Mouse (Mus musculus) 3134 (cell line): Measurements from ENCODE around the gene Chaf1a.
"Not testable (repeated sequence)": the region's sequence is repeated elsewhere in the genome, so short reads cannot be mapped to it uniquely, and the experiment has no call there.

Source experiments
- DNase-seq: peaks from one replicate; pipeline ENCODE4 v3.0.0-alpha.2; 2011; ENCODE audit warnings: low spot score; ENCODE audit not compliant: insufficient read length; ENCODE audit errors: extremely low read depth

Chaf1a gene

DNA sequence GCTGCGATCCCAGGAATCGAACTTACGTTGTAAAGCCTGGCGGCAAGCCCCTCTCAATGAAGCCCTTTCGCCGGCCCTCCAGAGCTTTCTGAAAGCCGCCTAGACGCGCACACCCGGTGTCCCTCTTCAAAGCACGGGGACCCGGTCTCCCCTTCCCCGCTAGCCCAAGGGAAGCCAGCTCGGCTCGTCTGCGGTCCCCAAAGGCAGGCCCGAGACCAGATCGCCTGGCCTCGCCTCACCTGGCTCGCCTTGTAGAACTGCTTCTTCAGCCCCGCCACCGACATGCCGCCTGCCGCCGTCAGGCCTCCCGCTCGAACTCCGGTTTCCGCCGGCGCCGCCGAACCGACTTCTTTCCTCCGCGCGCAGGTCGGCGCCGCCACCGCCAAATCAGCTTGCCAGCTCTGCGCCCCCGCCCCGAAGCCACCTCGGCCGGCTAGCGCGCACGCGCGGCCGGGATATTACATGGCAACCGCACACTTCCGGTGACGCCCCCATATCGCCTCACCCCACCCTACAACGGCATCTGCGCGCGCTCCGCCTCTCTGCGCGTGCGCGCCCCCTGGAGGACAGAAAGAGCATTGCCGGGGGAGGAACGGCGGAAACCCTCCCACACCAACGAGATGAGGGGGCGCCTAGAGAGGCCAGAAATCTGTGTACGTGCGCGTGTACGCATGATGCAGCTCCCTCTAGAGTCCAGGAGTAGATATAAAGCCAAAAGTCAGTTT, 3.9 kb upstream of the Chaf1a start, which contains the start of gene Sh3gl1:
Gene Sh3gl1 (minus strand): TSS at position 460 of the 725 bp plus-strand sequence.
- peak; percentile 98 for DNase-seq

DNA sequence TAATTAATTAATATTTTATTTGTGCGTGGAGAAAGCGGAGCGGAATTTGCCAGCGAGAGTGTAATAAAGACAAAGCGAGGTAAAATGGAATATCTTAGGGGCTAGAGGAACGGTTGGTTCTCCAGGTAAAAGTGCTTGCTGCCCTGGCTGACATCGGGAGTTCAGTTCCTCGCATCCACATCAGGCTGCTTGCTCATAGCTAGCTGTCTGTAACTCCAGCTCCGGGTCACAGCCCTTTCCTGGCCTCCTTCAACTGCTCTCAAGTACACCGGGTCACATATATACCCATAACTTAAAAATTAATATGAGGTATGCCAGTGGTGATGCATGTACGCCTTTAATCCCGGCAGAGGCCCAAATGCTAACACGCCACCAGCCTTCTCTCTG, 3.3 kb upstream of the Chaf1a start:
- no peak for DNase-seq

DNA sequence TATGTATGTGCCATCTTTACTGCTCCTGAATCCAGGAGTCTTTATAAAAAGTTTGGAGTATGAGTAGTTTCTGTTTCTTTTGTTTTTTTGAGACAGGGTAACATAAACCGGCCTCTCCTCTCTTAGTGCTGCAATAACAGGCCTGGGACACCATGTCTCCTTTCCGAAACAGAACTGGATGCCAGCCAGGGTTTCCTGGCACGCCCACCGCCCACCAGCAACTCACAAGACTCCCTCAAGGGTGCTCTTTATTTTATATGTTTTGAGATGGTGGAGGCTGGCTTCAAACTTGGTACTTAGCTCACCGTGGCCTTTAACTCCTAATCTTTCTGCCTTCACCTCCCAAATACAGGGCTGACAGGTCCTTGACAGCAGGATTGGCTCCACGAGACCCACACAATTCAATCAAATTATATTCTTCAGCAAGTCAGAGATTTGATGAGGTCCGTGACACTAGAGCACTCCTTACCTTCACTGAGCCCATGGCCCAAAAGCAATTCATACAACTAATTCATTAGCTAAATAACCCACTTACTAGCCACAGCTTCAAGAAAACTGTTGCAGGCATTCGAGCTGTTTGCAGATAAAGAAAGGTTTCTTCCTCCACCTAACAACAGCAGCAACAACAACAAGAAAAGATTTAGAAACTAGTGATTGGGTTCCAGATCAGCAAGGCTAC, 1.5 kb upstream of the Chaf1a start:
- DNase-seq: no peak

DNA sequence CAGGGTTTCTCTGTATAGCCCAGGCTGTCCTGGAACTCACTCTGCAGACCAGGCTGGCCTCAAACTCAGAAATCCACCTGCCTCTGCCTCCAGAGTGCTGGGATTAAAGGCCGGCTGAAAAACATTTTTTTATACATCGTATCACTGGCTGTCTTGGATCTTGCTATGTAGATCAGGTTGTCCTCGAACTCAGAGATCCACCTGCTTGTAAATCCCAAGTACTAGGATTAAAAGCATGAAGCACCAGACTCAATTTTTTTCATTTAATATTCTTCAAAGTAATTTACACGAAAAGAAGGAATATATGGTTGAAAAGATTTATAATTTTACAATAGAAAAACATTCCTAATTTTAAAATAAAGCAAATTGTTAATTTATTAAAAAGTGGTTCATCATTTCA, 894 bp upstream of the Chaf1a start:
- DNase-seq: no peak

DNA sequence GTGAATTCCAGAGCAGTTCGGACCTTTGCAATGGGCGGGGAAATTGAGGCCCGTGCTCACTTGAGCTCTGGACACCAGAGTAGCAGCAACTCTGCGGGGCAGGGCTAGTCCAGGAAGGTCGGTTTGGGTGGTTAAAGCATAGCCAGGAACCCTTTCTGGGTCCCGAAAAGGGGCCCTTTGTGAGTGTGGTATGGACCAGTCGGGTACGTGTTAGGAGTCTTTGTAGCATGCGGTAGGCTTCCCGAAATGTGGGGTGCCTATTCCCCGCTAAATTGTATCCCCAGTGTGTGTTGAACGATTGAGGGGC, 571 bp downstream of the Chaf1a start:
- DNase-seq: no peak

DNA sequence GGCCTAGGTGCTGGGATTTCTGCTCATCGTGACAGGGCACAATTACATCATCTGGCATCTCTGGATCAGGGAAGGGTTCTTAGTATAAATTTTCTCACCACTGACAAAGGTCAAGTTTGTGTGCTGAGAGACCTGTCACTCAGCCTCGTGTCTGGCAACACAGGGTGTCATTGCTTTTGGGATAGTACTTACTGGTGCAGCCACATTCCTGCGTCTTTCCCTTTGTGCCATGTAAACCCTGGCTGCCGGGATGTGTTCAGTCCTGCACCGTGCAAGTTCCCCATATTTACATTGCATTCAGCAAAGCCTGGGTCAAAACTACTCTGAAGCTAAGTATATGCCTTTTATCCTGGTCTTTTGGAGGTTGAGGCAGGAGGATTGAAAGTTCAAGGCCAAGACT, 11.1 kb downstream of the Chaf1a start:
- DNase-seq: no peak

DNA sequence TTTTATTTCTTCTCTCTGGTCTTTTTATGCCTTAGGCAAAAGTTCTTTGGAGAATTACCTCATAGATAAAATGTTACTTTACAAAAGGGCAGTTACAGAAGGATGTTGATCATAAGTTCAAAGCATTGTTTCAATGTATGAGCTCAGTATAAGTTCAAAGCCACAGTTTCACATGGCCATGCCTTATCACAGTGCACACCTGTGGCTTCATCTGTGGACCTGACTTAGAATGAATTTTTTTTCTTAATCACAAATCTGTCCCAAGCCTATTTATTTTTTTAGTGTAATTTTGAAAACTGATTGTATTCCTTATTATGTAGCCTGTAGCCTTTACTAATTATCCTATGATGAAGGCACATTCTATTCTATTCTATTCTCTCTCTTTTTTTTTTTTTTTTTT, 14.7 kb downstream of the Chaf1a start:
- no peak for DNase-seq

DNA sequence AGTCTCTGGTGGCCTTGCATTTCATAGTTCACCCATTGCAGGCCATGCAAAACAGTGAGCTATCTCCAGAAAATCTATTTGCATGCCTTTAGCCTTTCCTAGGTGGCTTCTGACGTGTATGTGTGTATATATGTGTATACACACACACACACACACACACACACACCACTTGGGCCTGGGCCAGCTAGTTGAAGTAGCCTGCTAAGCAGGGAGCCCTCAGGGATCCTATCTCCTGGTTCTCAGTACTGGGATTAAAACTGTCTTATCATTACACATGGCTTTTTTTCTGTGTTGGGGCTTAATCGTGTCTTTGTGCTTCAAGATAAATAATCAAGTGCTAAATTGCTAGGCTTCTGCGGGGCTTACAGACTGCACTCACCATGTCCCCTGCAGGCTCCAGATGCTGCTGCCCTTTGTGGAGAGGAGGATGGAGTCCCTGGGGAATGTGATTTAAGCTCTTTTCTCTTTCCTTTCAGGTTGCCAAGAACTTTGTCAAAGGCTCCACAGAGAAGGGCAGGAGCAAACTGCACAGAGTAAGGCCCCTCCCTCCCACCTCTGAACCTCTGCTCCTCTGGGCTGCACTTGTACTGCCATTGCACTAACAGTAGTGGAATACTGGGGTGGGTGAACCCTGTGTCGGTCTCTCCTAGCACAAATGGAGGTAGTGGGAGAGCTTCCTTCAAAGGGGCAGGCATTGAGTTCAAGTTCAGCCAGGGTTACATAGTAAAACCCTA, 15.9 kb downstream of the Chaf1a start:
- no peak for DNase-seq

DNA sequence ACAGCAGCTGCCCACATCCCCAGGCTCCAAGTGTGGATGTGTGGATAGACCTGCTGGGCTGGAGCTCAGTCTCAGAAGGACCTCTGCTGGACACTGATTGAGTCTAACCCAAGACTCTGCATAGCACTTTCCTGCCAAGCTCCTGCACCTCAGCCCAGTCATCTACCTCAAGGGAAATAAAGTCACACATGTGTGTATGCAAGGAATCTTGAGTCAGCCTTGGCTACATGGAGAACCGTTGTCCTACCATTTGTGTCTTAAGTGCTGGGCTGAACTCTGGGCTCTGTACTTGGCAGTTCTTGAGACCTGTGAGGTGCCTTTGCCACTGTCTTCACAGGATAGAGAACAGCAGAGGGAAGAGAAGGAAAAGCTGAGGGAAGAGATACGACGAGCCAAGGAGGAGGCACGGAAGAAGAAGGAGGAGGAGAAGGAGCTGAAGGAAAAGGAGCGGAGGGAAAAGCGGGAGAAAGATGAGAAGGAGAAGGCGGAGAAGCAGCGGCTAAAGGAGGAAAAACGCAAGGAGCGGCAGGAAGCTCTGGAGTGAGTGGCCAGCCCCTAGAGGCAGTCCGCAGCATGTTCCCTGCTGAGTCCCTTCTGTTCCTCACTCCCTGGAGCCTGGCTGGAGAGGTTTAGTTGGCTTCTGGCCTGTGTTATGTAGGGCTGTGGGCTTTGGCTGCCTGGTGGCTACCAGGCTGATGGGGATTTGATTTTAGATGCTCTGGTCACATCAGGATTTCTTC, 17.3 kb downstream of the Chaf1a start:
- DNase-seq: no peak

DNA sequence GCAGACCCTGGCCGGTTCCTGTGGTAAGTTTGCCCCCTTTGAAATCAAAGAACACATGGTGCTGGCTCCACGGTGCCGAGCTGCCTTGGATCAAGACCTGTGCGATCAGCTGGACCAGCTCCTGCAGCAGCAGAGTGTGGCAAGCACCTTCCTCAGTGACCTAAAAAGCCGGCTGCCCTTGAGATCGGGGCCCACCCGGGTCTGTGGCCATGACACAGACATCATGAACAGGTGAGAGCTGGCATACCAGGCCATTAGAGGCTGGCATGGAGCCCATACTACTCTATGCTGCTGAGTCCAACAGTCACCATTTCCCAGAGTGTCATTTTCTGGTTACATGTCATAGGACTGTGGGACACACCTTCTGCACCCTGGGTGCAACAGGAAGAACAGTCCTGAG, 21.8 kb downstream of the Chaf1a start:
- no peak for DNase-seq

DNA sequence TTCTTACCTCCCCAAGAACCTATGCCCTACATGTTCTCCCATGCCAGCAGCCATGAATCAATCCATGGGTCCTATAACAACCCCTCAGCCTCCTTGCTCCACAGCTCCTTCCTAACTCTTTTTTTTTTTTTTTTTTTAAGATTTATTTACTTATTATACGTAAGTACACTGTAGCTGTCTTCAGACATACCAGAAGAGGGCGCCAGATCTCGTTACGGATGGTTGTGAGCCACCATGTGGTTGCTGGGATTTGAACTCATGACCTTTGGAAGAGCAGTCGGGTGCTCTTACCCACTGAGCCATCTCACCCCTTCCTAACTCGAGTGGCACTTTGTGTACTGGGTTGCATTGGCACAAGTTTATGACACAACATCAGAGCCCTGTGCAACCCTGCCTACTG, 25.5 kb downstream of the Chaf1a start:
- not testable (repeated sequence) for DNase-seq

DNA sequence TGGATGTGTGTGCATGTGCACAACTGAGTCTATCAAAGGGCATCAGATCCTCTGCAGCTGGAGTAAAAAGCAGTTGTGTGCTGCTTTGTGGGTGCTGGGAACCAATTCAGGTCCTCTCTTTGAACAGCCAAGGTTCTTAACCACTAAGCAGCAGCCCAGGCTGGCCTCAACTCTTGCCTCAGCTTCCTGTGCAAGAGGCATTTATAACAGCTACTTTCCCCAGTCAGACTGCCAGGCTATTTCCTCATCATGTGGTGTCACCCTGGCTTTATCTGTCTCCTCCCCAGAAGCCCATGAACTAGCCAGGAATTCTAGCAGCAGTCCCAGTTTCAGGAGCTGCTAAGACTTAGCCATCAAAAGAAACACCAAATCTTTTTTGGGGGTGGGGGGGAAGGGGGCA, 26.2 kb downstream of the Chaf1a start:
- no peak for DNase-seq

DNA sequence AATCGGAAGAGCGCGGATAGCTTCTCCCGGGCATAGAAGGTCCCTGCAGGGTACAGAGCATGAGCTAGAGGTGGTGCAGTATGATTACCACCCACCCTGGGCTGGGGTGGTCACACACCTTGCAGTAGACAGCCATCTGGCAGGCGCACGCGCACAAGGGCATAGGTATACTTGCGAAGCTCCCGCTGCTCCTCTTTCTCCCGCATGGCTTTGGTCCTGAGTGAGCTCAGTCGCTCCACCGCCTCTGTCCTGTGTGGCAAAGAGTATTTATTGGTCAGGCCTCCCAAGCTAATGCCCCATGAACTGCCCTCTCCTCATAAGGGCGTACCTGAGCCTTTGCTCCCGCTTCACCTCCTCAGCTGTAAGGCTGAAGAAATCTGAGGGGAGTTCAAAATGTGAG, 28.8 kb downstream of the Chaf1a start:
- DNase-seq: no peak

DNA sequence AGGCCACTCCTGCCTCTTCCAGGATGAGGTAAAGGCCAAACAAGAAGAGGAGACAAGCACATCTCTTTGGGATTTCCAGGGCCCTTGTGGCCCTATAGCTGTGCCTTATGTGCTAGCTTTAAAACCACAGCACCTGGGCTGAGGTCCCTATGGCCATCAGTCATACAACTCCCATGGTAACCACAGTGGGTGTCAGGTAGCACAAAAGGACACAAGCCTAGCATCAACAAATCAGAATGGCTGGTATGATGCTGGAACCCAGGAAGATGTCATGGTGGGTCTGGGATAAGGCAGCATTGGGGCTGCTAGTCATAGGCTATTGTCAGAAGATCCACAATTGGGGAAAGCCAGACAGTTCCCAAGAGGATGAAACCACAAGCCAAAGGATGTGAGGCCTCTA, 30.9 kb downstream of the Chaf1a start:
- no peak for DNase-seq

DNA sequence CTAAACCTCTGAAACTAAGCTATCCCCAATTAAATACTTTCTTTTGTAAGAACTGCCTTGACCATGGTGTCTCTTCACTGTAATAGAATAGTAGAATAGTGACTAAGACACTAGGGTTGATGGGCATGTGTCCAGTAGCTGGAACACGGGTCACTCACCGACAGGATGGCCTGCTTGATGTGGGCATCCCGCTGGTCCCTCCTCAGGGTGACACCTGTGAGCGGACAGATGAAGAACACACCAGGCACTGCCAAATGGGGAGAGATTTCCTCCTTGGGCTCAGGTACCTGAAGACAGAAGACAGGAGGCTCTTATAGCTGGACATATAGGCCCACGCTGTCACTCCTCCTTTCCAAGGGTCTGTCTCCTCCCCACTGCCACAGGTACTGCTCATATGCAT, 32.0 kb downstream of the Chaf1a start:
- no peak for DNase-seq

DNA sequence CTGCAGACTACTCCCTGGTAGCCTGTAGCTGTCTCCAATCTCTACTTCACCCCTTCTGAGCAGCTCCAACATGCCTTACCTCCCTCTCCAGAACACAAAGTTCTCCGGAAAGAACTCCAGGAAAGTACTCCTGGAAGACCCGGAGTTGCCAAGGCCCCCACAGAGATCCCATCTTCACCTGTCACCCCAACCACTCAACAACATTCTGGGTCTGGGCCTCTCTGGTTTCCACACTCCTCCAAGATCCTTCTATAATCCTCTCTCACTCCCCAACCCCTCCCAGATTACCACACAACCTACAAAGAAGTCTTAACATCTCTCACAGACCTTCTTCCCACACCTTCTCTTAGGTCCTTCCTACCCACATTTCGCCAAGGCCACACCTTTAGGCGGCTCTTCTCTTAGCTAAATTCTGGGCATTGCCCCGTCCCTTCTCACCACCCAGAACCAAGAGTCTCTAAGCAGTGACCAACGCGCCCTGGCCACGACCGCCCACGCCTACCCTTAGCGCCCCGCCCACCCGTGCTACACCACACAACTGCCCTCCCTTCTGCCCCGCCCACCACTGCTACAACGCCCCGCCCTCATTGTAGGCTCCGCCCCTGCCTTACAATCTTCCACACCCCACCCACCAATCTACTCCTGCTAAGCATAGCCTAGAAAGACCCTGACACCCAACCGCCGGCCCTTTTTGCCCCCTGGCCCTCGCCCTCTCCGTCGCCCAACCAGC, 34.0 kb downstream of the Chaf1a start:
- DNase-seq: peak; percentile 92

DNA sequence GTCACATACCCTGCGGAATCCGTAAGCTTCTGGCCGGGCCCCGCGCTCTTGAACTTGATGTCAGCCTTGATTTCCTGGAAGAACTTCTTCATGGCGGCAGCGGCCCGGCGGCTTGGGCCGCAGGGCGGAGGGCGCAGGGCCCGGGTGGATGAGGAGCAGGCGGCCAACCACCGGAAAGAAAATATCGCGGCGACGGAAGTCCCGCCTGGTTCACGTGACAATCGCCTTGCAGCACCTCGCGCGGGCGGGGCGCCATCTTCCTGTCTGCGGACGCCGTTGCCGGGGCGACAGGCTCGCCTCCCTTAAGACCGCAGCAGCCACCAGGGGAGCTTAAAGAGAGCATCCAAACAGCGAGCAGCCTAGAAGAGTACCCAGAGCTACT, 34.6 kb downstream of the Chaf1a start, which contains the start of gene Ubxn6:
Gene Ubxn6 (minus strand): TSS at position 202 of the 382 bp plus-strand sequence.
- DNase-seq: peak; percentile 97

DNA sequence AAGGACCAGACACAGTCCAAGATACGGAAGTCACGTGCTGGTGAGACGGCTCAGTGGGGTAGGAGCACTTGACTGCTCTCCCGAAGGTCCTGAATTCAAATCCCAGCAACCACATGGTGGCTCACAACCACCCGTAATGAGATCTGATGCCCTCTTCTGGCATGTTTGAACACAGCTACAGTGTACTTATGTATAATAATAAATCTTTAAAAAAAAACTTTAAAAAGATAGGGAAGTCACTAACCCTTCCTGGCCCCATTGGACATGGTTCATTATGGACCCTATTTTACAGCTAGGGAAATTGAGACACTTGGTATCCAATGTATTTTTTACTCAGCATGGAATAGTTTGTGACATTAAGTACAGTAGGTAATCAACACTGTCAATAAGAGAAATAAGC, 37.3 kb downstream of the Chaf1a start:
- DNase-seq: no peak

DNA sequence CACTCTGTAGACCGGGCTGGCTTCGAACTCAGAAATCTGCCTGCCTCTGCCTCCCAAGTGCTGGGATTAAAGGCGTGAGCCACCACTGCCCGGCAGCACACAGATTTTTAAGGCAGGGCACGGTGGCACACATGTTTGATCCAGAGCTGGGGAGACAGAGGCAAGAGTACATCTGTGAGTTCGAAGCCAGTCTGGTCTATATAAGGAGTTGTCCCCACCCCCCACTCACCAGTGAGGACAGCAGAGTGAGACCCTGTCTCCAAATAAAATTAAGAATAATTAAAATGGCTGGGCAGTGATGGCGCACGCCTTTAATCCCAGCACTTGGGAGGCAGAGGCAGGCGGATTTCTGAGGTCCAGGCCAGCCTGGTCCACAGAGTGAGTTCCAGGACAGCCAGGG, 38.1 kb downstream of the Chaf1a start:
- not testable (repeated sequence) for DNase-seq
